Mouse (Mus musculus) forebrain, embryonic 15.5 days (tissue): ENCODE data around the gene Zfp941. TPM values are rescaled to one million over a fixed set of nuclear protein-coding genes. Genes with fewer than 3 reads are reported as not detected.
A peak's percentile ranks its signal among the peaks of the same experiment; 100 is the strongest.

Experiments used
- ATAC-seq: fragments of 200-750 bp; cut with Nextera tagmentation; replicated peaks from 2 replicates; pipeline ENCODE4 v1.8.0; 2017; ENCODE audit warnings: mild to moderate bottlenecking, moderate TSS enrichment, moderate library complexity
- H3K27ac ChIP-seq: fragments of 300-500 bp; sonication (generic); replicated peaks from 2 replicates; pipeline ENCODE4 v1.5.1; 2015; ENCODE audit warnings: mild to moderate bottlenecking, inconsistent platforms
- H3K27me3 ChIP-seq: fragments of 300-500 bp; sonication (generic); 2 replicates; pipeline ENCODE4 v1.6.1; 2015; ENCODE audit warnings: inconsistent platforms
- H3K36me3 ChIP-seq: fragments of 300-500 bp; sonication (generic); 2 replicates; pipeline ENCODE4 v1.6.1; 2015; ENCODE audit warnings: mild to moderate bottlenecking, inconsistent platforms
- H3K4me1 ChIP-seq: fragments of 300-500 bp; sonication (generic); 2 replicates; pipeline ENCODE4 v1.6.1; 2015; ENCODE audit warnings: inconsistent platforms
- H3K4me2 ChIP-seq: fragments of 300-500 bp; sonication (generic); replicated peaks from 2 replicates; pipeline ENCODE4 v1.6.1; 2015; ENCODE audit warnings: mild to moderate bottlenecking, inconsistent platforms
- H3K4me3 ChIP-seq: fragments of 300-500 bp; sonication (generic); 2 replicates; pipeline ENCODE4 v1.5.1; 2015; ENCODE audit warnings: mild to moderate bottlenecking, inconsistent platforms
- H3K9ac ChIP-seq: fragments of 300-500 bp; sonication (generic); replicated peaks from 2 replicates; pipeline ENCODE4 v1.6.1; 2015; ENCODE audit warnings: mild to moderate bottlenecking, inconsistent platforms
- H3K9me3 ChIP-seq: fragments of 300-500 bp; sonication (generic); 2 replicates; pipeline ENCODE4 v1.6.1; 2016; ENCODE audit warnings: inconsistent platforms
- WGBS: fragments of 180-500 bp; shearing (Covaris S2); methylation state at CpG from one replicate; pipeline ENCODE4 v1.1.7; 2015; ENCODE audit warnings: mixed read lengths; 5-methylcytosine and 5-hydroxymethylcytosine counted together
- polyA plus RNA-seq: library from polyadenylated mRNA; unstranded; fragments of >200 nt; fragmentation: Nextera tagmentation; extraction: Ambion mirVana; gene quantifications from 2 replicates; pipeline ENCODE4 v1.2.1, GENCODE M21; 2015

The Zfp941 gene
- polyA plus RNA-seq, 1 experiment from 2014 or later, result 12.7 TPM

GRCm38 (mm10) chr7:140851916-140852315, 29.9 kb upstream of the Zfp941 start:
- 93% methylated on average over 4 of the region's 4 CpGs for WGBS
- no peak overlapping the region for H3K4me2 ChIP-seq
- no peak overlapping the region for H3K4me3 ChIP-seq
- H3K27me3 ChIP-seq, result no peaks in the 10 kb centered on the region
- no peak overlapping the region for H3K27ac ChIP-seq
- peaks cover 27% of the 10 kb centered on the region for H3K36me3 ChIP-seq
- no peaks in the 10 kb centered on the region for H3K9me3 ChIP-seq
- H3K4me1 ChIP-seq, result peaks cover 13% of the 10 kb centered on the region
- H3K9ac ChIP-seq, result no peak overlapping the region
- no peak for ATAC-seq

GRCm38 (mm10) chr7:140848591-140848990, 26.6 kb upstream of the Zfp941 start:
- Histone ChIP-seq H3K4me3 (no peak overlapping the region), H3K4me1 (peaks cover 3% of the 10 kb centered on the region; the same call in 1 of the 2 replicates), H3K27ac (no peak overlapping the region), H3K27me3 (no peaks in the 10 kb centered on the region; the same call in 1 of the 2 replicates), H3K36me3 (peaks cover 20% of the 10 kb centered on the region), H3K9me3 (no peaks in the 10 kb centered on the region), H3K9ac (no peak overlapping the region), H3K4me2 (no peak overlapping the region)
- ATAC-seq, result no peak
- WGBS, result 89% methylated on average over 10 of the region's 10 CpGs

- 62% methylated on average over 11 of the region's 11 CpGs for WGBS
- Histone ChIP-seq H3K4me3 (no peak within 1 kb of the TSS), H3K36me3 (peaks cover 13% of the 10 kb centered on the region), H3K9me3 (no peaks in the 10 kb centered on the region), H3K4me2 (no peak within 1 kb of the TSS), H3K27me3 (no peaks in the 10 kb centered on the region; the same call in 1 of the 2 replicates), H3K4me1 (peaks cover 3% of the 10 kb centered on the region; the same call in 1 of the 2 replicates), H3K9ac (no peak within 1 kb of the TSS), H3K27ac (no peak within 1 kb of the TSS)
- no peak for ATAC-seq
These were observed 26.0 kb upstream of the Zfp941 start, which contains the start of gene Odf3 for GRCm38 (mm10) chr7:140847755-140848580. Odf3 (plus strand) TSS chr7:140847805.

GRCm38 (mm10) chr7:140846676-140847075, 24.7 kb upstream of the Zfp941 start:
- ATAC-seq, result no peak
- H3K9ac ChIP-seq, result no peak overlapping the region

GRCm38 (mm10) chr7:140845683-140846082, 23.7 kb upstream of the Zfp941 start:
- H3K9ac ChIP-seq, result no peak overlapping the region
- no peaks in the 10 kb centered on the region for H3K36me3 ChIP-seq
- H3K4me2 ChIP-seq, result no peak overlapping the region
- WGBS, result 75% methylated on average over 4 of the region's 4 CpGs
- no peak overlapping the region for H3K27ac ChIP-seq
- no peak overlapping the region for H3K4me3 ChIP-seq
- H3K4me1 ChIP-seq, result peaks cover 3% of the 10 kb centered on the region; the same call in 1 of the 2 replicates
- no peak for ATAC-seq
- H3K27me3 ChIP-seq, result peaks cover 3% of the 10 kb centered on the region; the same call in 1 of the 2 replicates
- no peaks in the 10 kb centered on the region for H3K9me3 ChIP-seq

More at GRCm38 (mm10) chr7:140846676-140847075, 24.7 kb upstream of the Zfp941 start:
- Histone ChIP-seq H3K27ac (no peak overlapping the region), H3K4me1 (peaks cover 3% of the 10 kb centered on the region; the same call in 1 of the 2 replicates), H3K36me3 (peaks cover 3% of the 10 kb centered on the region; the same call in 1 of the 2 replicates), H3K27me3 (peaks cover 3% of the 10 kb centered on the region; the same call in 1 of the 2 replicates), H3K4me2 (no peak overlapping the region), H3K9me3 (no peaks in the 10 kb centered on the region), H3K4me3 (no peak overlapping the region)
- 84% methylated on average over 10 of the region's 10 CpGs for WGBS

GRCm38 (mm10) chr7:140844905-140845665, 23.1 kb upstream of the Zfp941 start, which contains the start of gene Scgb1c1:
Scgb1c1 (plus strand) TSS chr7:140845547.
- Histone ChIP-seq H3K27me3 (peaks cover 3% of the 10 kb centered on the region; the same call in 1 of the 2 replicates), H3K9me3 (no peaks in the 10 kb centered on the region), H3K4me3 (no peak within 1 kb of the TSS), H3K27ac (no peak within 1 kb of the TSS), H3K4me1 (peaks cover 3% of the 10 kb centered on the region; the same call in 1 of the 2 replicates), H3K36me3 (no peaks in the 10 kb centered on the region), H3K9ac (no peak within 1 kb of the TSS), H3K4me2 (no peak within 1 kb of the TSS; the same call in 1 of the 2 replicates)
- ATAC-seq, result peak; percentile 85
- WGBS, result 29% methylated on average over 14 of the region's 14 CpGs

GRCm38 (mm10) chr7:140843806-140844205, 21.8 kb upstream of the Zfp941 start:
- 87% methylated on average over 7 of the region's 7 CpGs for WGBS
- H3K27me3 ChIP-seq, result peaks cover 3% of the 10 kb centered on the region; the same call in 1 of the 2 replicates
- ATAC-seq, result no peak

GRCm38 (mm10) chr7:140840750-140841735, 19.1 kb upstream of the Zfp941 start:
- Histone ChIP-seq H3K4me3 (no peak overlapping the region), H3K27ac (no peak overlapping the region), H3K27me3 (peaks cover 3% of the 10 kb centered on the region; the same call in 1 of the 2 replicates), H3K9me3 (no peaks in the 10 kb centered on the region), H3K36me3 (no peaks in the 10 kb centered on the region), H3K4me2 (no peak overlapping the region), H3K4me1 (peaks cover 7% of the 10 kb centered on the region; the same call in 1 of the 2 replicates), H3K9ac (no peak overlapping the region)
- 39% methylated on average over 19 of the region's 19 CpGs for WGBS
- no peak for ATAC-seq

More at GRCm38 (mm10) chr7:140843806-140844205, 21.8 kb upstream of the Zfp941 start:
- Histone ChIP-seq H3K27ac (no peak overlapping the region), H3K4me2 (no peak overlapping the region), H3K4me1 (peaks cover 5% of the 10 kb centered on the region; the same call in 1 of the 2 replicates), H3K9ac (no peak overlapping the region), H3K9me3 (no peaks in the 10 kb centered on the region), H3K4me3 (no peak overlapping the region), H3K36me3 (no peaks in the 10 kb centered on the region)

GRCm38 (mm10) chr7:140839556-140839955, 17.6 kb upstream of the Zfp941 start:
- no peak for ATAC-seq
- Histone ChIP-seq H3K27me3 (peaks cover 3% of the 10 kb centered on the region; the same call in 1 of the 2 replicates), H3K27ac (no peak overlapping the region), H3K4me2 (no peak overlapping the region), H3K9ac (no peak overlapping the region), H3K9me3 (no peaks in the 10 kb centered on the region), H3K4me1 (peaks cover 7% of the 10 kb centered on the region; the same call in 1 of the 2 replicates), H3K36me3 (no peaks in the 10 kb centered on the region), H3K4me3 (no peak overlapping the region)
- 66% methylated on average over 5 of the region's 5 CpGs for WGBS

- Histone ChIP-seq H3K4me1 (peaks cover 7% of the 10 kb centered on the region; the same call in 1 of the 2 replicates), H3K4me2 (no peak overlapping the region), H3K9me3 (no peaks in the 10 kb centered on the region), H3K9ac (no peak overlapping the region), H3K27me3 (no peaks in the 10 kb centered on the region), H3K27ac (no peak overlapping the region), H3K4me3 (no peak overlapping the region), H3K36me3 (no peaks in the 10 kb centered on the region)
- ATAC-seq, result no peak
- 81% methylated on average over 9 of the region's 9 CpGs for WGBS
These were observed 14.5 kb upstream of the Zfp941 start for GRCm38 (mm10) chr7:140836243-140837115.
